Mouse (Mus musculus): ENCODE data around the gene Ttc34.

Gene Ttc34

GRCm38 (mm10) chr4:154853881-154854280, 16.6 kb downstream of the Ttc34 start:
- Histone ChIP-seq H3K4me3 (replicated peaks; ENCODE audit: low read length) (no peak overlapping the region), H3K9me3 (ENCODE audit: low read length) (no peaks in the 10 kb centered on the region), H3K36me3 (ENCODE audit: insufficient read depth, low read length) (no peaks in the 10 kb centered on the region), H3K27me3 (ENCODE audit: insufficient read depth, low read length) (peaks cover 24% of the 10 kb centered on the region), H3K4me1 (replicated peaks; ENCODE audit: low read depth, low read length) (peaks cover 26% of the 10 kb centered on the region)
- TF ChIP-seq NANOG (IDR thresholded peaks at IDR 0.05; ENCODE audit: borderline replicate concordance, low read length) = no peak
- TF ChIP-seq POU5F1 (IDR thresholded peaks at IDR 0.05; ENCODE audit: borderline replicate concordance, low read length) = no peak
- TF ChIP-seq CTCF (conservative IDR thresholded peaks at IDR 0.05; ENCODE audit: low read length) = no peak

- Histone ChIP-seq H3K9me3 (ENCODE audit: low read length) (no peaks in the 10 kb centered on the region), H3K27me3 (ENCODE audit: insufficient read depth, low read length) (peaks cover 24% of the 10 kb centered on the region), H3K4me1 (replicated peaks; ENCODE audit: low read depth, low read length) (peaks cover 26% of the 10 kb centered on the region), H3K4me3 (replicated peaks; ENCODE audit: low read length) (peak overlapping the region; percentile 79), H3K36me3 (ENCODE audit: insufficient read depth, low read length) (no peaks in the 10 kb centered on the region)
- no peak for TF ChIP-seq POU5F1 (IDR thresholded peaks at IDR 0.05; ENCODE audit: borderline replicate concordance, low read length)
- no peak for TF ChIP-seq CTCF (conservative IDR thresholded peaks at IDR 0.05; ENCODE audit: low read length)
- no peak for TF ChIP-seq NANOG (IDR thresholded peaks at IDR 0.05; ENCODE audit: borderline replicate concordance, low read length)
These were observed 17.6 kb downstream of the Ttc34 start for GRCm38 (mm10) chr4:154854676-154855345.

GRCm38 (mm10) chr4:154855721-154856479, 18.6 kb downstream of the Ttc34 start:
- no peaks in the 10 kb centered on the region for H3K9me3 ChIP-seq (ENCODE audit: low read length)
- H3K36me3 ChIP-seq (ENCODE audit: insufficient read depth, low read length) = no peaks in the 10 kb centered on the region
- H3K27me3 ChIP-seq (ENCODE audit: insufficient read depth, low read length) = peaks cover 24% of the 10 kb centered on the region
- no peak for TF ChIP-seq POU5F1 (IDR thresholded peaks at IDR 0.05; ENCODE audit: borderline replicate concordance, low read length)
- H3K4me1 ChIP-seq (replicated peaks; ENCODE audit: low read depth, low read length) = peaks cover 31% of the 10 kb centered on the region
- H3K4me3 ChIP-seq (replicated peaks; ENCODE audit: low read length) = peak overlapping the region; percentile 79

GRCm38 (mm10) chr4:154856480-154856837, 19.2 kb downstream of the Ttc34 start:
- no peaks in the 10 kb centered on the region for H3K9me3 ChIP-seq (ENCODE audit: low read length)
- H3K4me1 ChIP-seq (replicated peaks; ENCODE audit: low read depth, low read length) = peaks cover 35% of the 10 kb centered on the region
- TF ChIP-seq POU5F1 (IDR thresholded peaks at IDR 0.05; ENCODE audit: borderline replicate concordance, low read length) = no peak
- no peak for TF ChIP-seq NANOG (IDR thresholded peaks at IDR 0.05; ENCODE audit: borderline replicate concordance, low read length)
- no peak for TF ChIP-seq CTCF (conservative IDR thresholded peaks at IDR 0.05; ENCODE audit: low read length)
- H3K36me3 ChIP-seq (ENCODE audit: insufficient read depth, low read length) = no peaks in the 10 kb centered on the region
- H3K27me3 ChIP-seq (ENCODE audit: insufficient read depth, low read length) = peaks cover 24% of the 10 kb centered on the region
- peak overlapping the region; percentile 79 for H3K4me3 ChIP-seq (replicated peaks; ENCODE audit: low read length)

- Histone ChIP-seq H3K4me3 (replicated peaks; ENCODE audit: low read length) (peak overlapping the region; percentile 79), H3K27me3 (ENCODE audit: insufficient read depth, low read length) (peaks cover 24% of the 10 kb centered on the region), H3K4me1 (replicated peaks; ENCODE audit: low read depth, low read length) (peaks cover 36% of the 10 kb centered on the region), H3K9me3 (ENCODE audit: low read length) (no peaks in the 10 kb centered on the region), H3K36me3 (ENCODE audit: insufficient read depth, low read length) (no peaks in the 10 kb centered on the region)
- TF ChIP-seq NANOG (IDR thresholded peaks at IDR 0.05; ENCODE audit: borderline replicate concordance, low read length) (no peak), CTCF (conservative IDR thresholded peaks at IDR 0.05; ENCODE audit: low read length) (peak; percentile 63), POU5F1 (IDR thresholded peaks at IDR 0.05; ENCODE audit: borderline replicate concordance, low read length) (no peak)
These were observed 19.6 kb downstream of the Ttc34 start for GRCm38 (mm10) chr4:154856882-154857281.

GRCm38 (mm10) chr4:154857366-154858240, 20.3 kb downstream of the Ttc34 start:
- Histone ChIP-seq H3K4me3 (replicated peaks; ENCODE audit: low read length) (no peak overlapping the region), H3K4me1 (replicated peaks; ENCODE audit: low read depth, low read length) (peaks cover 38% of the 10 kb centered on the region), H3K36me3 (ENCODE audit: insufficient read depth, low read length) (no peaks in the 10 kb centered on the region), H3K9me3 (ENCODE audit: low read length) (no peaks in the 10 kb centered on the region), H3K27me3 (ENCODE audit: insufficient read depth, low read length) (peaks cover 24% of the 10 kb centered on the region)
- no peak for TF ChIP-seq POU5F1 (IDR thresholded peaks at IDR 0.05; ENCODE audit: borderline replicate concordance, low read length)
- no peak for TF ChIP-seq NANOG (IDR thresholded peaks at IDR 0.05; ENCODE audit: borderline replicate concordance, low read length)
- no peak for TF ChIP-seq CTCF (conservative IDR thresholded peaks at IDR 0.05; ENCODE audit: low read length)

GRCm38 (mm10) chr4:154858601-154859000, 21.3 kb downstream of the Ttc34 start:
- Histone ChIP-seq H3K9me3 (ENCODE audit: low read length) (no peaks in the 10 kb centered on the region), H3K27me3 (ENCODE audit: insufficient read depth, low read length) (peaks cover 24% of the 10 kb centered on the region), H3K4me1 (replicated peaks; ENCODE audit: low read depth, low read length) (peaks cover 43% of the 10 kb centered on the region), H3K4me3 (replicated peaks; ENCODE audit: low read length) (no peak overlapping the region), H3K36me3 (ENCODE audit: insufficient read depth, low read length) (no peaks in the 10 kb centered on the region)
- TF ChIP-seq POU5F1 (IDR thresholded peaks at IDR 0.05; ENCODE audit: borderline replicate concordance, low read length) = no peak
- TF ChIP-seq CTCF (conservative IDR thresholded peaks at IDR 0.05; ENCODE audit: low read length) = no peak
- no peak for TF ChIP-seq NANOG (IDR thresholded peaks at IDR 0.05; ENCODE audit: borderline replicate concordance, low read length)

- Histone ChIP-seq H3K4me3 (replicated peaks; ENCODE audit: low read length) (no peak overlapping the region), H3K4me1 (replicated peaks; ENCODE audit: low read depth, low read length) (peaks cover 45% of the 10 kb centered on the region), H3K9me3 (ENCODE audit: low read length) (no peaks in the 10 kb centered on the region), H3K27me3 (ENCODE audit: insufficient read depth, low read length) (peaks cover 4% of the 10 kb centered on the region; the same call in 1 of the 2 replicates), H3K36me3 (ENCODE audit: insufficient read depth, low read length) (no peaks in the 10 kb centered on the region)
- no peak for TF ChIP-seq POU5F1 (IDR thresholded peaks at IDR 0.05; ENCODE audit: borderline replicate concordance, low read length)
- TF ChIP-seq CTCF (conservative IDR thresholded peaks at IDR 0.05; ENCODE audit: low read length) = no peak
- no peak for TF ChIP-seq NANOG (IDR thresholded peaks at IDR 0.05; ENCODE audit: borderline replicate concordance, low read length)
These were observed 24.7 kb downstream of the Ttc34 start for GRCm38 (mm10) chr4:154861967-154862366.
